14 mouse cellular contexts compared by ENCODE assay signal in the genomic region with DNA sequence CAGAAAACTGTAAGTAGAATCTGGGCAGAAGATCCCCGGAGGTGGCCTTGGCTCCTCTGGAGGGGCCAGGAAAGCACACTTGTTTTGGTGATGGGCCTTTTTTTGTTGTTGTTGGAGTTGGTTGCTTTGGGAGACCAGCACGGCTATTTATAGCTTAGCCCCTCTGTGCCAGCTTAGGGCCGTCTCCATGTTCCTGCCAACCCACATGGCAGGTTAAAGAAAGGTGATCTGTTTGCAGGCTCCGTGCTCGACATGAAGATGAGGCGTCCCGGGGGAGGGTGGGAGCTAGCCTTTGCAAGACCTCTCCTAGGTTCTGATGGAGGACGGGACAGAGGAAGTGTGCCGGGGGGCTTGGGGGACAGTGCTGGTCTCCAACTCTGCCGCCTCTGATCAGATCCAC. TPM values are rescaled to one million over a fixed set of nuclear protein-coding genes. Genes with fewer than 3 reads are reported as not detected.
"Had no signal": no experiment of that assay in that cellular context is flagged by ENCODE, and none has a peak within 500 bp of the region (broad histone marks: within the 10 kb centered on the region; RNA-seq: fewer than 3 reads in every experiment).

No protein-coding gene starts in this region.

- H3K9me3 ChIP-seq: limb, embryonic 10.5 days; liver, embryonic 15.5 days; neural tube, embryonic 13.5 days had no signal

- H3K9ac ChIP-seq: liver, embryonic 15.5 days; neural tube, embryonic 13.5 days had no signal

- H3K36me3 ChIP-seq: limb, embryonic 10.5 days; liver, embryonic 15.5 days; neural tube, embryonic 13.5 days had no signal

- DNase-seq: kidney, postnatal 14 days; lung, adult 2 months; lung, postnatal 36 days; midbrain, embryonic 14.5 days; right cerebral cortex, postnatal 14 days; thymus, postnatal 4 days had no signal

- H3K27me3 ChIP-seq: liver, embryonic 15.5 days had no signal

- H3K4me2 ChIP-seq: liver, embryonic 11.5 days; liver, embryonic 15.5 days; neural tube, embryonic 13.5 days had no signal

- ATAC-seq: lung, postnatal 0 days had no signal

- H3K27ac ChIP-seq: limb, embryonic 10.5 days; liver, embryonic 15.5 days; stomach, postnatal 0 days had no signal

- H3K4me1 ChIP-seq: limb, embryonic 10.5 days; liver, embryonic 15.5 days had no signal

- H3K4me3 ChIP-seq: limb, embryonic 10.5 days; liver, embryonic 15.5 days; neural tube, embryonic 13.5 days had no signal

RNA-seq across cellular contexts. Expression of gene Slc6a11, which starts 24.7 kb away (rescaled TPM):
- total RNA-seq: megakaryocyte progenitor cell, adult 5-6 weeks; monocyte, adult 5-6 weeks had no signal
- polyA plus RNA-seq: limb, embryonic 10.5 days; liver, embryonic 11.5 days; lung, adult 2 months; lung, postnatal 0 days had no signal
